Mouse (Mus musculus) layer of hippocampus, adult 18-20 months (tissue): ENCODE measurements around the gene Bicdl1. TPM values are rescaled to one million over a fixed set of nuclear protein-coding genes. Genes with fewer than 3 reads are reported as not detected.

Experiments used
- DNase-seq, 2 experiments: peaks; one replicate each; pipeline ENCODE4 v3.0.0; 2022; ENCODE audit warnings: low spot score in 2 of 2
- total RNA-seq, 2 experiments: library from RNA; stranded (reverse); gene quantifications; 2 replicates each; pipeline ENCODE4 v1.2.3; 2021

The Bicdl1 gene
- total RNA-seq, 2 experiments from 2014 or later = 131 to 139 TPM

GRCm38 (mm10) chr5:115726581-115726980 is 4.8 kb downstream of the Bicdl1 start:
- DNase-seq = peak in 1 of 2 experiments; percentile 67

GRCm38 (mm10) chr5:115726019-115726418 is 5.4 kb downstream of the Bicdl1 start:
- no peak for DNase-seq

DNA sequence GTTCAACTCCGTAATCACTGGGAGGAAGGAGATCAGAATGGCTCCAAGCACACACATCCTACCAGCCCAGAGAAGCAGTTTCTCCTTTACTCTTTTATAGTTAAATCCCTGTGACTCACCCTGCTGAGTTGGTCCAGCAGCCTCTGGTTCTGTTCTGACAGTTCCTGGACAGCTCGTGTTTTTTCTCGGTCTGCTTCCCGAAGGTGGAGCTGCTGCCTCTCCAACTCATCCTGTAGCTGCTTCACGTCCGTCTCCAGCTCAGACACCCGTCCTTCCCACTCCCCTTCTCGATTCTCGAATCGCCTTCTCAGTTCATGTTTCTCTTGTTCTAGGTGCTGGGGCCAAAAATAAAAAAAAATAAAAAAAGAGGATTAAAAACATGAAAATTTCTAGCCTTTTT is 7.0 kb downstream of the Bicdl1 start:
- peak in 1 of 2 experiments; percentile 43 for DNase-seq

- DNase-seq = no peak
These were observed 9.0 kb downstream of the Bicdl1 start for GRCm38 (mm10) chr5:115722188-115722959.

- DNase-seq = no peak
These were observed 10.7 kb downstream of the Bicdl1 start for GRCm38 (mm10) chr5:115720761-115721160.

- DNase-seq = no peak
These were observed 13.7 kb downstream of the Bicdl1 start for GRCm38 (mm10) chr5:115717693-115718092.

- no peak for DNase-seq
These were observed 14.3 kb downstream of the Bicdl1 start for GRCm38 (mm10) chr5:115717106-115717505.

DNA sequence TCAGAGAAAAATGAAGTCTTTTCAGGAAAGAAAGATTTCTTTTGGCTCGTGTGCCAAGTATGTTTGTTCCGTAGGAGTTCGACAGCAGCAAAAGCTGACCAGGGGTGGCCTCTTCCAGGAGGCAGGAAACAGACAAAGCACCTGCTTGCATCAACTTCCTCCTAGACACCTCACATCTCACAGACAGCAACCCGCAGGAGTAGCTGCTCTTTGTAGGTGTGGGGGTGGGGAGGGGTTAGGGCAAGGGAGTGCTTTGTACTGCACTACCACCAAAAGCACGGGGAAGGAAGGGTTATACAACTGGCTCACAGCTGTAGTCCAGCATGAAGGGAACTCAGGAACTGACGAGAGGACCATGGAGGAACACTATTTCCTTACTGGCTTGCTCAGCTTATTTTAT is 15.0 kb downstream of the Bicdl1 start:
- no peak for DNase-seq

DNA sequence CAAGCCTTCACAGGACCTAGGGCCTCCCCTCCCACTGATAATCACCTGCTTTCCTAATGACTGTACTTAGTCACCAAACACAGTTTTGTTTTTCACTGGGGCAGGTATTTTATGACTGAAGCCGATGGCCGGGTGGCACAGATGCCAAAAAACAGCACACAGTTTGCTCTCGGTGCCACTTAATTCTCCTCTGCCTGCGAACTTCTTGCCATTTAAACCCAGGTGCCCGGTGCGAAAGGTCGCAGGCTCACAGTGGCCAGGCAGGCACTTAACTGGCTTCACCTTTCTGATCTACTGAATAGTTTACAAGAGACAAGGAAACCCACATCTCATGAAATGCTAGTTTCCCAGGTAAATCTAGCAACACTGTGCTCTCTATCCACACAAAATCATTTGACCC is 16.7 kb downstream of the Bicdl1 start:
- DNase-seq = no peak

DNA sequence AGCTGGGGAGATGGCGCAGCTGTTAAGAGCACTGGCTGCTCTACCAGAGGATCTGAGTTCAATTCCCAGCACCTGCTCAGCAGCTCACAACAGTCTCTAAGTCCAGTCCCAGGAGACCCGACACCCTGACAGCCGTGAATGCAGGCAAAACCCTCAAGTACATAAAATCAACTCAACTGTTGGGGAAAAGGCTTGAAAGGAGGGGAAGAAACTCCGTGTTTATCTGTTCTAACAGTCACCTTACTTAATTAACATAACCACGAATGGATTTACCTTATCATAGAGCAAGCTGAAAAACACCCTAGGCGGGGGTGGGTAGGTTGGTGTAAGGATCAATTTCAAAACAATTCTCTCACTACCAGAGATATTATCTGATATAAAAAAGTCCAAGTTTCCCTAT is 18.9 kb downstream of the Bicdl1 start:
- DNase-seq = no peak

- no peak for DNase-seq
These were observed 19.6 kb downstream of the Bicdl1 start for GRCm38 (mm10) chr5:115711636-115712419.

DNA sequence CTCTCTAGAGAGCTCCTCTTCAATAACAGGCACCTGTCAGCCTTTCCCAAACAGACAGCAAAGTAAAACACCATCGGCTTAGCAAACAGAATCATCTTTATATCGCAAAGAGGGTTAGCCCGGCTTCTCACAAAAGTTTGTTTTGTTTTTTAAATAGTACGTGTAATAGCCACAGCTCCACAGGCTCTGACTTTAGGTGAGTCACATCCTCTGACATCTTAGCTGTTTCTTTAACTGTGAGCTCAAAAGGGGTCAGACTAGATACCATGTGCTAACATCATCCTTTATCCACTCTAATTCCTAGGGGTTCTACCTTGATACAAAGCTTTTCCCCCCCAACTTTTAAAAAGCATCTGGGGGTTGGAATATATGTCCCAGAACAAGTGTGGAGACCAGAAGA is 21.2 kb downstream of the Bicdl1 start:
- DNase-seq = no peak

DNA sequence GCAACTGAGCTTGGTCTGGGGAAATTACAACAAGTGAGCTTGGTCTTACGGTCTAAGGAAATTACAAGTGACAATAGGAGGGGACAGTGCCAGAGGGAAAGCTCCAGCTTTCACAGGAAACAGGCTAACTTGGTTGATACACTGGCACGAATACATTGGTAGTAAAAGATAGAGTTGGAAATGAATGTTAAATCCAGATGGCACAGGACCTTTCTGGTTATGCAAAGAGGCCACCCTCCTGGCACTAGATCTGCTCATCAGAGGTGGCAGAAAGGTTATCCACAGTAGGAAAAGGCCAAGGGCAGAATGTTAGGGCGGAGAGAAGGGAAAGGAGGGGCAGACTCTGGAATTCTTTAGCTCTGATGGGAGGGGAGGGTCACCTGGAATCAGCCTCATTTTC is 22.5 kb downstream of the Bicdl1 start:
- no peak for DNase-seq

DNA sequence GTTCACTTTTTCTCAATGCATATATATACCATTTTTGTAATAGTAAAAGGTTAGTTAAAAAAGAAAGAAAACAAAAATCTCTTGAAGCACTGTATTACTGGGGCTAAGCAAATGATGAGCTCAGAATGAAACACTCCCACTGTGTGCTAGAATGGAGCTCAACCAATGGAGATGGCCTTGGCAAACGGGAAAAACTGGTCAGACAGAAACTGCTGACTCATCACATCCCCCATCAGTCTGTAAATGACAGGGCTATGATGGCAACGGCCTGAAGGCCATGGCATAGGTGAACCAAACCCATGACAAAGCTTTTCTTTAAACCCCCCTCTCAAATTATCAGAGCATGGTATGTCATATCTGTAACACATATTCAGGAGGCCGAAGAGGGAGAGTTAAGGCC is 29.4 kb downstream of the Bicdl1 start:
- DNase-seq = no peak

- DNase-seq = no peak
These were observed 30.2 kb downstream of the Bicdl1 start for GRCm38 (mm10) chr5:115701215-115701614.

GRCm38 (mm10) chr5:115696811-115697210 is 34.6 kb downstream of the Bicdl1 start:
- DNase-seq = no peak

DNA sequence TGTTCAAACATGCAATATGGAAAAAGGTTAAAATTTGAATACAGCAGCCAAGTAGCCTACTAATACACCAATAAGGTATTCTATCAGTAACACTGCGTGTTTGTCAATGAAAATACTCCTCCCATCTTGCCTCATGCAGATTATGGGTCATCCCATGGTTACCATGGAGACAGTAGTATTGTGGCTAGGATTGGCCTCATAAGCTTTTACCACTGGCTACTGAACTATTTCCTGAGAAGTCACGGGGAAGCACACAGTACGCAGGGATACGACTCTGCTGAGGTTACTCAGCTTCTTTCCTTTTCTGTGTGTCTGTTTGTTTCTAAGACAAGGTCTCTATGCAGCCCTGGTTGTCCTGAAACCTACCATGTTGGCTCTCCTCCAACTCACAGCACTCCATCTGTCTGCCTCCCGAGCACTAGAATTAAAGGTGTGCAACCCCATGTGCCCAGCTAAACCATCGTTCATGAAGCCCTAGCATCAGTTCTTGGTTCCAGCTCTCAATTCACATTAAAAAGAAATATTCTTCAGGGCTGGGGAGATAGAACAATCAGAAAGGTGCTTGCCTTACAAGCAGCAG is 36.1 kb downstream of the Bicdl1 start:
- DNase-seq = peak in 1 of 2 experiments; percentile 36

- no peak for DNase-seq
These were observed 38.1 kb downstream of the Bicdl1 start for GRCm38 (mm10) chr5:115693271-115693670.

- no peak for DNase-seq
These were observed 44.7 kb downstream of the Bicdl1 start for GRCm38 (mm10) chr5:115686716-115687115.

GRCm38 (mm10) chr5:115685126-115685525 is 46.3 kb downstream of the Bicdl1 start:
- DNase-seq = no peak

GRCm38 (mm10) chr5:115671846-115672245 is 59.6 kb downstream of the Bicdl1 start:
- DNase-seq = no peak

- no peak for DNase-seq
These were observed 61.0 kb downstream of the Bicdl1 start for GRCm38 (mm10) chr5:115670406-115670805.
